Mouse (Mus musculus): ENCODE data around the gene 5330417H12Rik. TPM values are rescaled to one million over a fixed set of nuclear protein-coding genes. Genes with fewer than 3 reads are reported as not detected.

5330417H12Rik gene
- polyA plus RNA-seq (2014; fragmentation: Illumina TruSeq; extraction: RNeasy Lipid Tissue Mini Kit (QIAGEN cat#74804); ENCODE audit: low read depth, low replicate concordance), result not detected

DNA sequence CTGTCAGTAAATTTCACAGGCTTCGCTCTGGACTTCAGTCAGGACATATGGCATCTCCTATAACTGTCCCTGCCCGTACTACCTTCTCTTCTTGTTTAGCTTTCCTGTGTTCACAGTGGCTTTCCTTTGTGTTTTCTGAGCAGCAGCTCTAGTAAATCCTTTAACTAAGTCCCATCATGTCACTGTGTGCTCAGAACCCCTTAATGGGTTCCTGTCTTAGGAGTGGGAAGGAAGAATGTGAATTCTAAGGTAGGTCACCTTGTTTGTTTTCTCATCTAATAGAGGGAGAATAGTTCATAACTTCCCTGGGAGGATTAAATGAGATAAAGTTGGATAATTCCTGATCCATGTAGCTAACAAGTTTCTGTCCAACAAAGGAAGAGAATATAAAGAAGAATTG lies at the start of gene 5330417H12Rik:
5330417H12Rik (minus strand) TSS at position 101 of the 400 bp plus-strand sequence.

DNA sequence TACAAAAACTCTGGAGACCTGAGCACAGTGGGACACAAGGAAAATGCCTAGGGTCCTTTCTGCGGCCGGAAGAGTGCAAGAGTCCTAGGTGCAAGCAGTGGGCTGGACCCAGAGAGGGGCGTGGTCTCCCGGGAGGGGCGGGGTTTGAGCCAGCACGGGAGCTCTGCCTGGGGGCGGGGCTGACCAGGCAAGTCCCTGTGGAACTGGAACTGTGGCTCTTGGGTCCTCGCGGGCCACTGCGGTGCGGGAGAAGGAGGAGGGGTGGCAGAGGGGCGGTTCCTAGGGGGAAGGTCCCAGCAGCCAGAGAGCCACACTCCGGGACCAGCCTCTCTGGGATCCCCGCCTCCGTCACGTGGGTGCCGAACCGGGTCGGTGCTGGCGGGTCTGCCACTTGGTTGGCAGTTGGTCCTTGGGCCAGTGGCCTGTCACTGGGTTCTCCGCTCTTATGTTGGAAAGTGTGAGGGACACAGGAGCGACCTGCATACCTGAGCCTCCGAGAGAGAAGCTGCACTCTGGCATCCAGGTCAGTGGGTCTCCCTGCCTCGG lies 30.0 kb downstream of the 5330417H12Rik start, which contains the start of gene Ppfibp2:
Ppfibp2 (plus strand) TSS at position 351 of the 546 bp plus-strand sequence.

Other genes starting within 250 kb of the 5330417H12Rik start
- gene Olfml1, start 57.7 kb downstream of the 5330417H12Rik start, polyA plus RNA-seq (2014; fragmentation: Illumina TruSeq; extraction: RNeasy Lipid Tissue Mini Kit (QIAGEN cat#74804); ENCODE audit: low read depth, low replicate concordance), result 3.7 TPM
- gene Ppfibp2, start 30.0 kb downstream of the 5330417H12Rik start, polyA plus RNA-seq (2014; fragmentation: Illumina TruSeq; extraction: RNeasy Lipid Tissue Mini Kit (QIAGEN cat#74804); ENCODE audit: low read depth, low replicate concordance), result 11.9 TPM
- gene Cyb5r2, start 132.9 kb upstream of the 5330417H12Rik start, polyA plus RNA-seq (2014; fragmentation: Illumina TruSeq; extraction: RNeasy Lipid Tissue Mini Kit (QIAGEN cat#74804); ENCODE audit: low read depth, low replicate concordance), result not detected
- not detected for gene Ovch2, start 176.0 kb upstream of the 5330417H12Rik start, polyA plus RNA-seq (2014; fragmentation: Illumina TruSeq; extraction: RNeasy Lipid Tissue Mini Kit (QIAGEN cat#74804); ENCODE audit: low read depth, low replicate concordance)
- not detected for gene Olfr467, start 187.1 kb upstream of the 5330417H12Rik start, polyA plus RNA-seq (2014; fragmentation: Illumina TruSeq; extraction: RNeasy Lipid Tissue Mini Kit (QIAGEN cat#74804); ENCODE audit: low read depth, low replicate concordance)
- not detected for gene Olfr469, start 200.4 kb upstream of the 5330417H12Rik start, polyA plus RNA-seq (2014; fragmentation: Illumina TruSeq; extraction: RNeasy Lipid Tissue Mini Kit (QIAGEN cat#74804); ENCODE audit: low read depth, low replicate concordance)
- gene Olfr470, start 222.3 kb upstream of the 5330417H12Rik start, polyA plus RNA-seq (2014; fragmentation: Illumina TruSeq; extraction: RNeasy Lipid Tissue Mini Kit (QIAGEN cat#74804); ENCODE audit: low read depth, low replicate concordance), result not detected